Mouse (Mus musculus) cerebellum, postnatal 4 days (tissue): Measurements from ENCODE around the gene Cdk17.

ENCODE experiments used
- DNase-seq, 2 experiments: peaks; one replicate each; pipeline ENCODE4 v3.0.0; 2022; ENCODE audit warnings: low spot score in 2 of 2, mixed read lengths in 1 of 2

Gene Cdk17

DNA sequence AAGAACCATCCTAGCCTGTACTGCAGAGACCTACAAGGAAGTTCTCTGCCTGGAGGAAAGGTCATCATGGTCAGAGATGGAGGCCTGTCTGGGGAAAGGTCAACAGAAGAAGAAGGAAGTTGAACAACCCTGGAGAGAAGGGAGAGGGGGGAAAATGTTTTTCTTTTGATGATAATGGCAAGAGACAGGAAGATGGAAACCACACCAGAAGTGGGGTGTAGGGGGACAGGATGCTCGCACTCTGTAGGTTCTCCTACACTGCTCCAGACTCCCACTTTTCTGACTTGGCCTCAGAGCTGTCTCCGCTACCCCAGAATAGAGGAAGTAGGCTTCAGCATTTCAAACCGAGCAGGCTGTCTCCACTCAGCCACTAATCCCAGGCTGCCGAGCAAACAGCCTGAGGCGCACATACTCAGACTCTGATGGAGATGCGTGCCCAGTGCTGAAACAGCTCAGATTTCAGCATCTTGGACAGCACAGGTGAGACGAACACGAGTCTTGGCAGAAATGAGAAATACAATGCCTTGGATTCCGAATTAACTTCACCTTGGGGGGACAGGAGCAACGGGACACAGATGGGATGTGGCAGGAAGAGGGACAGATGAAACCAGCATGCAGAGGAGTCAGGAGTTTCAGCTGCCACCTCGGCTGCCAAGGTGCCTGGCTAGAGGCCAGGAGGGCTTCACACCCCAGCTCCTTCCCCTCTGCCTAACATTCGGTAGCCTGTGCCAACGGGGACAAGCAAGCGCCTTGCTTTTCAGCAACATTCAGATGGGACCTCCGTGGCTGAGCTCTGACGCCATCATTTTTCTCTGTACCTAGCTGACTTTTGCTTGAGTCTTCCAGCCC is 100.7 kb downstream of the Cdk17 start:
- DNase-seq: peak in 1 of 2 experiments; percentile 88

DNA sequence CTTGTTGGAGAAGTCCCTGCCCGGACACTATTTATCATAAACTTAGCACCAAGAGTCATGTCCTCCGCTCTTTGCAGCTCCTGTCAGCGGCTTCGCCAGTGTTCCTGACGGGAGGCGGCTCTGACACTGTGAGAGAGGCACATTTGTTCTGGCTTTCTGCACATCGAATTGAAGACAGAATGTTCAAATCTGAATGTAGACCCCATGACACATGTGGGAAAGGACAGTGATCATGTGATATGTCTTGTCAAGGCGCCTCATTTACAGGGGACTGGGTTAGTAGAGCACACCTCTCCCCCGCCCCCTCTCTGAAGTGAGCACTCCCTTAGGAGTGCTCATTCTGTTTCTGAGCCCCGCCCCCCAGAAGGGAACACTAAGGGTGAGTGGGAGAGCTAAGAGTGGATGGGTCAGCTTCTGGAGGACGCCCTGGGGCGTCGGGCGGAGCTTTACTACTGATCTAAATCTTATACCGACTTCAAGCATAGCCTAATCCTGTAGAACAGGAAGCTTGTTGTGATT is 101.4 kb downstream of the Cdk17 start:
- DNase-seq: no peak

DNA sequence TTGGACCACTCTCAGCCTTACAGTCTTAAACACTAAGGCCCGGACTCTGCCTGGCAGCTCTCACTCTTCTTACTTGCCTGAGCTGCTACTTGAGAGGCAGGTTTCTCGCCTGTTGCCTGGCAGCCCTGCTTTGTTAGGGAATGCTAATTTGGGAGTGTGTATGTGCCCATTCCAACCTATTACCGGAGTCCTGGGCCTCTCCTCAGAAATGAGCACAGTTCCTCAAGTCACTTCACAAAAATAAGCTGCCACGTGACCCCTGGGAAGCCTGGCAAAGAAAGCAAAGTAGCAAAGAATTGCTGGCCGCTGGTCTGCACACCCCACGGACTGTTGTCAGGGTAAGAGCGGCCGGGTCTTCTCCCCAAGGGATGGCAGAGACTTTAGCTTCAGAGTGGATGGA is 102.8 kb downstream of the Cdk17 start:
- no peak for DNase-seq

DNA sequence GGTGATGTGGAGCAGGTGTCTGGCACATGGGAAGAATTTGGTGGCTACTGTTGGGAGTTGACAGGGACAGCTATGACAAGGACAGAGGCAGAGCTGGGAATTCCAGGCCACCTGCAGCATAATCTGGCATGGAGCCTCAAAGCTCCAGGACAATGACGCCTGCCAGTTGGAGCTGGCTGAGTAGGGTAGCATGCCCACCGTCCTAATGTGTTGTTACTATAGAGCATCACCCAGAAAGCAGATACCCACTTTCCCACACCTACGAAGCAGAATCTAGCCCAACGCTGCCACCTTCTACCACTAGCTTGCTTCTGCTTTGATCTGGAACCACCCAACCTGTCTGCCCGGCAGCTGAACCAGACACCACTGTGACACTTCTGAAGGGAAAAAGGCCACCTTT is 103.3 kb downstream of the Cdk17 start:
- DNase-seq: no peak

DNA sequence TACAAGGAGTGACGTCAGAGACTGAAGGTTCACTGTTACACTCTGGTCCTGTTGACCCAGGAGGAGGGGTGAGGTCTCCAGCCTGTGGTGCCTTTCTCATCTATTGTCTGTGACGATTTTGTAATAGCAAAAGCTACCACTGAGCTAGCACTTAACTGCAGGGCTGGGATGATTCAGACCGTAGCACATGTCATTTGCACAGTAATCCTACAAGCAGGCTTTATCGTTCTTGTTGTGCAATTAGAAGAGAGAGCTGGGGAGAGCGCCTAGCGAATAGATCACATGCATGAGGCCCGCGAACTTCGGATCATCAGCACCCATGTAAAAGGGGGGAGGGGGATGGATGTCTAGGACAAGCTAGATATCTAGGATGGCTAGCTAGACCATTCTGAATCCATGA is 105.2 kb downstream of the Cdk17 start:
- DNase-seq: no peak

DNA sequence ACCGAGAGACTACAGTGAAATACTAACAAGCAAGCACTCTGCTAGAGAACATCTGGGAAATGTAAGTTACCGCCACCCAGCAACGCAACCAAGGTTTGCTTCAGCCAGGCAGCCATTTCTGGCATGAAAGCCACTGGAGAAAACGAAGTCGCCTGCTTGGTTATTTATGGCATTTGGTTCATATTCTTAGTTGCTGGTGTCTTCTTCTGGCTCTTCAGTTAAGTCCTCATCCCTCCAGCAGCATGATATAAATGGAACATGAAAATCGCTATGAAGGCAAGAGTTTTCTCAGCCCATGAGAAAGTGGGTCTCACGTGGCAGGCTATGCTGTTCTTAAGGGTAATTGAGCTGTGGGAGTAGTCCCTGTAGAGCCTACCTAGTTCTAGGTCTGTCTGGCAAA is 105.8 kb downstream of the Cdk17 start:
- no peak for DNase-seq

DNA sequence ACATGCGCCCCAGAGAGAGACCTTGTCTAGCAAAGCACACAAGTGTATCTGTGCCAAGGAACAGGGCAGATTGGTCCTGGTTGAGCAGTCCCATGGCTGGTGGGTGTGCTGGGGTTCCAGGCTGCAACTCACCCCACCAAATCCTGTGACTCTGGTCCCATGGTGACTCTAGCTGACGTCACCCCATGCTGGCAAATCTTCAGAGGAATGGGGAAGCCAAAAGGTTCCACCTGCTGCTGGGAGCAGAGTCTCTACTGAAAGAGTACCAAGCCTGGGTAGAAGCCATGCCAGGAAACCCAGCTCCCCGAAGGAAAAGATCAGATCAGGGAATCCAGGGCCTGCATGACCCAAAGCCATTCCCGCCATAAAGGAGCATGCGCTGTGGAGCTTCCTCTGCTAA is 106.8 kb downstream of the Cdk17 start:
- DNase-seq: no peak

DNA sequence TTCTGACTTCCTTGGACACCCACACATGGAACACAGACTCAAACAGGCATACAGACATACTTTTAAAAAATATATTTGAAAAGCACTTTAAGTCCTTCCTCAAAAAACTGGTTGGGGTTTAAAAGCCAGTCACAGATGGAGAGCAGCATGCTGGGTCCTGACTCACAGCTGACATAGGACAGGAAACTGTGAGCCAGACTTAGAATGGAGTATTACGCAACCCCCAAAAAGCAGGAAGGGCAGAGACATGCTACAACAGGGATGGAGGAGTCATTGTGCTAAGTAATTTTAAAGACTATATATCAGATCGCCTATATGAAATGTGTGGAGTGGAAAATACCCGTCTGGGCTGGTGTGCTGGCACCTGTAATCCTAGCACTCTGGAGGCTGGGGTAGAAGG is 107.7 kb downstream of the Cdk17 start:
- no peak for DNase-seq

DNA sequence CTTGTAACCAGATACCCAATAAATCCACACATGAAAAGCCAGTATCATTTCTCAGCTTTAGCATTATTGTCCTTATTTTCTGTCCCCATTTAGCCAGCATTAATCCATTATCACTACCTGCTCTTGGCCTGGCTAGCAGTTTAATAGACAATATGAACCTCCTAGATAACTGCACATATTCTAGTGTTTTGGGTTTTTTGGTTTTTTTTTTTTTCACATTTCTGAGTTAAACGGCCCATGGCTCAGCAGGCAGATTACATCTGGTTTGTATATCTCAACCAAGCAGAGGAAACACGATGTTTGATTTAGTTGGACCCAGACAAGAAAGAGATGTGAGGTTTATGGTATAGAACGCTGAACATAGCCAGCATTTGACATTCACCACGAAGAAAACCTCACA is 109.1 kb downstream of the Cdk17 start:
- no peak for DNase-seq

DNA sequence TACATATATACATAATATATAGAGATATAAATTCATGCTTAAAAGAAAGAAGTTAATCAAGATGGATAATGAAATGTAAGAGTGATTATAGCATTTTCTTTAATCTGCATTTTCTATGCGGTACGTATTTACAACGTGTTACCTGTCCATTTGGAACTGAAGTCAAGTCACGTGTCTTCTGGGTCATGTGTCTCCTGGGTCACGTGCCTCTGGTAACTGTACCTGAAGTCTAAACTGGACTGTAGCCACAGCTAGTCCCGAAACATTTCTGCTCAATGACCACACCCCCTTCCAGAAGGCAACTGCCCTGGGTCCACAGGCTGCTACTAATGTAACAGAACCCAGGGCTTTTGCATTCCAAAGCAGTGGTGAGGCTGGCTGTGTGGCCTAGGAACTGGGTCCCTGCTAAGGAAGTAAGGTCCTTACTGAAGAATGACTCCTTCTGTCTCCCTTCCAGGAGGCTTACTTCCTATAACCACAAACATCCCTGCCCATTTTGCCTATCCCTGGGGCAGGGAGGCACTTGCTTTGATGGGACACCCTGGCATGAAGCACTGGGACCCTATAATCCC is 110.3 kb downstream of the Cdk17 start:
- DNase-seq: no peak

DNA sequence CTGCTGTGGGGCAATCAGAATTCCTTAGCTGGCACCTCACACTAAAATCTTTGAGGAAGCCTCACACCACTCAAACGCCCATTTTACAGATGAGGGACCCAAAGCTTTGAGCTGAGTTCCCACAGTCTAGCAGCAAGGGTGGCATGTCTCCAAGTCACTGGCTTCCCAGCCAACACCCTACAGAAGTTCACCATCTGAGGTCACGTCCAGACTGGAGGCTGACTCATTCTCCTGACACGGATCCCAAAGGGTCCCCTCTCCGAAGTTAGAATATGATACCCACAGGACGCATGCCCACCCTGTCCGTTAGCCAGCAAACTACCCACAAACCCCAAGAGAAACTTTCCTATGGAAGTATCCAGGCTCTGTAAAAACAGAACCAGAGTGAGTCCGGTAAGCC is 111.2 kb downstream of the Cdk17 start:
- no peak for DNase-seq

DNA sequence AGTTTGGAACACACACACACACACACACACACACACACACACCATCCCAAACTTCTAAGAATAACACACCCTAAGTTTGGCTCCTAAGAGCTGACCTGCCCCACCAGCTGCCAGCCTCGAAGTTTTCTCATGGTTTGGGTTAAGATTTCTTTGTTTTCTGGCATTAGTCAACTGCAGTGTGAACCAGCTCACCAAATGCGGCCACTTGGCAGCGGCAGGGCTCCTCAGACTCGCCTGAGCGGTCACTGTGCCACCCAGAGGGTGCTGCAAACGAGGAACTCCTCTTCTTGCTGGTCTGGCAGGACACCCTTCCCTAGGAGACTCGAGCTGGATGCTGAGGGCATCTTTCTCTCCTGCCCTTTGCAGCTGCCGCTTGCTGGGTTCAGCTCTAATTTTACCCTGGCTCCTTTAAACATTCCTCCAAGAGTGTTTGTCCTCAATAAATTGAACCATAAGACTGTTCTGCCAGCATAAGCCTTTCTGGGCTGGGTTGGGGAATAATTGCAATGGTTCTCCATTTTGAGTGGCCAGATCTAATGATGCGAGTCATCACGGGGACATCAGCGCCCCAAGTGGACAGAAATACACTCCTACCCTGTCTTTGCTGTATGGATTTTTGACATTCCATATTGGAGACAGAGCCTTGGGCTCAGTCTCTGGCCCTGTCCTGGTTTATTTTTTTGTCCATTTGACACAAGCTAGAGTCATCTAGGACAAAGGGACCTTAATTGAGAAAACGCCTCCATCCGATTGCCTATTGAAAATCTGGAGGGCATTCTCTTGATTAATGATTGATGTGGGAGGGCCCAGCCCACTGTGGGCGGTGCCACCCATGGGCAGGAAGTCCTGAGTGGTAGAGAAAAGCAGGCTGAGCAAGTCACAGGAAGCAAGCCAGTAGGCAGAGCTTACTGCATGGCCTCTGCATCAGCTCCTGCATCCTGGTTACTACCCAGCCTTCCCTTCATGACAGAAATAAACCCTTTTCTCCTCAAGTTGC is 112.6 kb downstream of the Cdk17 start:
- no peak for DNase-seq

DNA sequence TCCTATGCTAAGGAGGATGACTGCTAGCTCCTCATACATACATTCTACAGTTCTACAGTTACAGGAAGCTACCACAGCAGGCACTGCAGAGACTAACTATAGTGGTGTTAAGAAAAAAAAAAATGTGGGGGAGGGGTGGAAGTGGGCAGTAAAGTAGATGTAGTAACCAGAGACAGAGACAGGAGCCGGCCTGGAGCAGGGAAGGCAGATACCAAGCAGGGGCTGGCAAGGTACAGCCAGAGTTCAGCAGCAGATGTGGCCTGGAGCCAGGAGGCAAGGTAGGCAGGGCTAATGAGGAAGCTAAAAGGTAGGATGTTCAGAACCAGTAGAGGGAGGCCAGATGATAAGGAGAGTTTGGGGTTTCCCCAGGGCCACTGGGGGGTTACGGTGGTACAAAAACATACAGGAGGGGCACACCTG is 113.6 kb downstream of the Cdk17 start:
- DNase-seq: no peak

DNA sequence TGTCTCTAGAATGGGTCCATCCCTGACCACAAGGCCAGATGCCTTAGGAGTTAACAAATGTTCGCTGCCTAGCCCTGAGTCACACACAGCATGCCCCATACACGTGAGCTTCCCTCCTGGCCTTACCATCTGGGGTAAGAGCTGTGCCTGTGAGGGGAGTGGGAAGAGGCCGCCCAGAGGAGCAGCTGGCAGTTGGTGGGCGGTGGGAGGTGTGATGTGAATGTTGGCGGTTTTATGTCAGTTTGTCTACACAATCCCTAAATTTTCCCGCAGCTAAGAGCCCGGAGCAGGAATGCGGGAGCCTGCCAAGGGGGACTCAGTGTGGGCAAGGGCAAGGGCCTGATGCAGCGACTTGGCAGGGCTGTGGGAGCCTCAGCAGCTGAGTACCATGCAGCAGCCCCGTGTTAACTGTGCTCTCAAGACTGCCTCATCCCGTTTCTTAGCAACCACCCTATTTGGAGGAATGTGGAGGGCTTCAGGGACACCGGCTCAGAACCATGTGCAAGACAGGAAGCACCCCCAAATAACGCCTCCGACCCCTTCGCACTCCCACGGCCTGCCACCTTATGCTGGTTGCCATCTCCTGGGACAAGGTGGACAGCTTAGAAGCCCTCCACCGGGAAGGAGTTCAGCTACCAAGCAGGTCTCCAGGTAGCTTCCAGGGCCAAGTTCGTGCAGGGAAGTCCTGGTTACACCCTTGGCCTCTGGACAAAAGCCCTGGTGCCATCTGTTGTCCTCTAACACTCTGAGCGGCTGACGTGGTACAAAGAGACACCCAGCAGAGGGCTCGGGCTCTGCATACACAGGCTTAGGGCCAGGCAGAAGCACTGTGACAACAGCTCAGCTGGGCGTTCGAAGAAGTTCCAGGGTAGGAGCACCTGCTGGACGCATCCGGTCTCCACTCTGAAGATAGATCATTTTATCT is 114.8 kb downstream of the Cdk17 start:
- DNase-seq: peak; percentile 52 to 78

DNA sequence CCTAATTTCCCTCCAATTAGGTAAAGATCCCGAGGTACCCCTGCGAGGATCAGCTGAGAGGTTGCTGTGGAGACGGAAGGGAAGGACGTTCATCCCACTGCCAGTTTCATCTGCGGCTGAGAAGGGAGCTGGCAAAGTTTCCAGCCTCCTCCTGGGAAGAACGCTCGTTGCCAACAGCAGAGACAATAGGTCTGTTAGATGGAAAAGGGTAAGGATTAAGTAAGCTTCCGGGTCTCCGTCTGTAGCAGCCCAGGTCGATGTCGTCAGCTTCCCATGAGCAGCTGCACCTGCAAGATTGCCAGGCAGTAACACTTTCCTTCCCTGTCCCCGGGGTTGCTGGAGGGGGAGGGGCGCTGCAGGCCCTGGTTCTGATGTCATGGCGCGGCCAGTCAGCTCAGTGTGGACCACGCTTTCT is 115.7 kb downstream of the Cdk17 start:
- peak; percentile 61 to 93 for DNase-seq

DNA sequence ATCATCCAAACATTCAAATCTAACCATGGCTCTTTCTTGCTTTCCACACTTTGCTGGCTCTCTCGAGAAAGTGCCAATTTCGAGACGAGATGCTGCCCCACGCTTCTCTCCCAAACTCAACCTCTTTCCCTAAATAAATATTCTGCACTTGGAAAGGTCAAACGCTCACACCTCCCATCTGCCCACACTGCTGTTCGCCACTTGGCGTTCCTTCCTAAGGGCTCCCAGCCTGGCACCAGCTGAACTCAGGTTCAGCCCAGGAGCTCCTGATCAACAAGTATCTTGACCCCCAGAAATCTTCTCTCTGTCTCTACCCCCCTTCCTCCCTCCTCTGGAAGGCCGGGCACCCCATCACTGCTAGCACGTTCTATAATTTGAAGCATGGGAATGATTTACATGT is 116.2 kb downstream of the Cdk17 start:
- DNase-seq: no peak

DNA sequence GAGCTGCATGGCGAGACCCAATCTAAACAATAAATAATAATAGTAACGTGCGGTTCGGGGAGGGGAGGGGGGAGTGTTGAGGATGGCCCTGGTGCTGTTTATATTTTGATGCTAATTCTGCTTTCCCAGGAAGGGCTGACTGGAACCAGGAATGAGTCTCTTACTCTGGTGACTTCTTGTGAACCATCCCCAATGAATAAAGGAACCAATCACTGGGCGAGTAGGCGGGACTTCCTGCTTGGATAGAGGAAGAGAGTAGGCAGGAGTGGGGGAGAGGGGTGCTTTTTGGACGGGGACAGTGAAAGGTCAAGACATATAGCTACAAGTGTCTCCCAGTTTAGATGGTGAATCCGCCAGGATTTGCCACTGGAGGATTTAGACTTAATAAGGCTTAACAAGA is 117.7 kb downstream of the Cdk17 start:
- DNase-seq: no peak

DNA sequence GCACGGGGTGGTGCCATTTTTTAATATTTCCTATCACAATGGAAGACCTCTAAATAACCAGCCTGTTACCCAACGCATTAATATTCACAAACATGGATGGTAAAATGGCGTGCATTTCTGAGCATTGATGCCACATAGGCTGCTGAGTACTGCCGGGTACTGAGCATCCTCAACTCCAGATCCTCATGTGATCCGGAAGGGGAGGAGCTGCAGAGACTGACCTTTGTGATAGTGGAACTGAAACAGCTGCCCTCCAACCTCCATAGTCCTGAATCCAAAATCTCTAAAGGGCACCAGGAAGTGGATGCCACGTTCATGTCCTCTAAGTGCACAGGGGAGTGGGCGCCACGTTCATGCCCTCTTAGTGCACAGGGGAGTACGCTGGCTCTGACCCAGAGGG is 118.4 kb downstream of the Cdk17 start:
- DNase-seq: no peak

DNA sequence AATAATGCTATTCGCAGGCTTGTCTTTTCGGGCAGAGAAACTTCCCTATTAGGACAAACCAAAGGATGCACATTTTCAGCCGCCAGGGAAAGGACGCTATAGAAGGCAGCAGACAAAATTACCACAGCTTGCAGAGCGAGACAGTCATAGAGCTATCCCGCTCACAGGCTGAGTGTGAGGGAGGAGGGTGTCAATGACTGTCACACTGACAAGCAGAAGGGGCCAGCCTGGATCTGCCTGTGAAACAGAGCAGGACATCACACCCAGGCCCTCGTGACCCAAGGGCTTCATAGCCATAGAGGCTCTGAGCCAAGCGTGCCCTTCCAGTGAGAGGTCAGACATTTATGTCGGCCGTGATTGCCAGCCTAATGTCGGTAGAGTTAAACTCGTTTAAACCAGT is 119.9 kb downstream of the Cdk17 start:
- DNase-seq: no peak

DNA sequence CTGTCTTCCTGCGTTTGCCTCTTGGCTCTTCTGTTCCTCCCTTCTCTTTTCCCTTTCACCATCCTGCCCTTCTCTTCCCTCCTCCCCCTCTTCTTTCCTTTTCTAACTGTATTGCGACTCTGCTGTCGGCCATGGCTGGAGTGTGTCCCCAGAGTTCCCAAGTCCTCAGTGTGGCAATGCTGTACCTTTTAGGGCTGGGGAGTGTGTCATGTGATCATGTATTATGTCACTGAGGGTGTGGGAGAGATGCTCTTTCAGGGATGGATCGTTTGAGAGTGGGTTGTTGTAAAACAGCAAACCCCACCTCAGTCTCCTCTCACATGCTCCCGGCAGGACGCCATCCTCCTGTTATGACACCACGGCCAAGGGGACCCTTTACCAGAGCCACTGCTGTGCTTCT is 120.4 kb downstream of the Cdk17 start:
- no peak for DNase-seq

DNA sequence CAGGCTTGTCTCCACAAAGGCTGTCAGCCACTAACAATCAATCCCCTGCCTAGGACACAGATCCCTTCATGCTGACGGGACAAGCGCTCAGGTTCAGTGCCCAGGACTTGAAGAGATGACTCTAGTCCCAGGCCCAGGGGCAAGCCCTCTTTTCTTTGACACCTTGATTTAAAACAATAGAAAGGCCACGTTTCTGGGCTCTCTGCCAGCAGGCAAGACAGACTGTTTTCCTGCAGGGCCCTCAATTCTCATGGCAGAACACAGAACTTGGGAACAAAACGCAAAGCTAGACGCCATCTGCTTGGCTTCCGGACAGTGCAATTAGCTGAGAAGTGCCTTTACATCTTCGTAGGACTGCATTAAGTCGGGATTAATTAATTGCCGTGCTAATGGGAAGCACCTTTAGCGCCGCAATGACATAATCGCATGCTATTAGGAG is 121.9 kb downstream of the Cdk17 start:
- no peak for DNase-seq
